Mouse (Mus musculus) megakaryocyte, embryonic 14.5 days (primary cell): Measurements from ENCODE around the gene Tmem184b. TPM values are rescaled to one million over a fixed set of nuclear protein-coding genes. Genes with fewer than 3 reads are reported as not detected.

Experiments
- H3K27me3 ChIP-seq: replicated peaks from 2 replicates; pipeline ENCODE3; 2012; ENCODE audit warnings: inconsistent platforms
- H3K36me3 ChIP-seq: replicated peaks from 2 replicates; pipeline ENCODE3; 2012; ENCODE audit warnings: low read length, inconsistent platforms, mixed read lengths
- H3K4me1 ChIP-seq: 2 replicates; pipeline ENCODE4 v1.6.1; 2012; ENCODE audit warnings: inconsistent platforms
- H3K4me3 ChIP-seq: replicated peaks from 2 replicates; pipeline ENCODE3; 2012; ENCODE audit warnings: moderate library complexity, mild to moderate bottlenecking, inconsistent platforms
- H3K9me3 ChIP-seq: 2 replicates; pipeline ENCODE4 v1.6.1; 2012; ENCODE audit warnings: inconsistent platforms
- FLI1 ChIP-seq: IDR thresholded peaks from 2 replicates; pipeline ENCODE4 v1.6.1; 2012; ENCODE audit warnings: low read length, inconsistent platforms, mixed read lengths
- GATA1 ChIP-seq: IDR thresholded peaks from 3 replicates; pipeline ENCODE4 v1.6.1; 2012; ENCODE audit warnings: mixed read lengths, low read length, inconsistent platforms, borderline replicate concordance
- polyA plus RNA-seq: library from polyadenylated mRNA; stranded (reverse); fragments of >175 nt; gene quantifications from 2 replicates; pipeline ENCODE4 v1.2.3, GENCODE M21; 2012; ENCODE audit warnings: low replicate concordance; ENCODE audit not compliant: insufficient read depth

The Tmem184b gene
- polyA plus RNA-seq, 1 experiment: 58.6 TPM

GRCm38 (mm10) chr15:79329346-79329978, 73.9 kb downstream of the Tmem184b start:
- no peak overlapping the region for H3K4me3 ChIP-seq
- TF ChIP-seq FLI1: no peak
- TF ChIP-seq GATA1: no peak
- H3K27me3 ChIP-seq: no peaks in the 10 kb centered on the region
- peaks cover 59% of the 10 kb centered on the region for H3K4me1 ChIP-seq
- no peaks in the 10 kb centered on the region for H3K9me3 ChIP-seq
- H3K36me3 ChIP-seq: peaks cover 11% of the 10 kb centered on the region

- no peaks in the 10 kb centered on the region for H3K27me3 ChIP-seq
- peaks cover 59% of the 10 kb centered on the region for H3K4me1 ChIP-seq
- H3K4me3 ChIP-seq: peak overlapping the region; percentile 94
- no peaks in the 10 kb centered on the region for H3K9me3 ChIP-seq
- H3K36me3 ChIP-seq: peaks cover 16% of the 10 kb centered on the region
- TF ChIP-seq FLI1 (no peak), GATA1 (no peak)
Measured at GRCm38 (mm10) chr15:79328939-79329275, 74.5 kb downstream of the Tmem184b start.

GRCm38 (mm10) chr15:79328058-79328938, 75.1 kb downstream of the Tmem184b start, which contains the start of gene Pla2g6:
TSS of gene Pla2g6 (minus strand) at chr15:79328390.
- Histone ChIP-seq H3K4me3 (peak within 1 kb of the TSS; percentile 94), H3K36me3 (peaks cover 16% of the 10 kb centered on the region), H3K4me1 (peaks cover 59% of the 10 kb centered on the region), H3K9me3 (no peaks in the 10 kb centered on the region), H3K27me3 (no peaks in the 10 kb centered on the region)
- TF ChIP-seq FLI1 (no peak), GATA1 (no peak)

- Histone ChIP-seq H3K9me3 (no peaks in the 10 kb centered on the region), H3K4me1 (peaks cover 63% of the 10 kb centered on the region), H3K4me3 (peak overlapping the region; percentile 94), H3K27me3 (no peaks in the 10 kb centered on the region), H3K36me3 (peaks cover 20% of the 10 kb centered on the region)
- no peak for TF ChIP-seq FLI1
- TF ChIP-seq GATA1: no peak
Measured at GRCm38 (mm10) chr15:79326971-79327961, 76.1 kb downstream of the Tmem184b start.

- TF ChIP-seq GATA1 (no peak), FLI1 (no peak)
- Histone ChIP-seq H3K9me3 (no peaks in the 10 kb centered on the region), H3K4me1 (peaks cover 73% of the 10 kb centered on the region), H3K36me3 (peaks cover 20% of the 10 kb centered on the region), H3K27me3 (no peaks in the 10 kb centered on the region), H3K4me3 (peak overlapping the region; percentile 86)
Measured at GRCm38 (mm10) chr15:79326264-79326663, 77.1 kb downstream of the Tmem184b start.

- Histone ChIP-seq H3K9me3 (no peaks in the 10 kb centered on the region), H3K4me1 (peaks cover 75% of the 10 kb centered on the region), H3K27me3 (no peaks in the 10 kb centered on the region), H3K36me3 (peaks cover 20% of the 10 kb centered on the region), H3K4me3 (peak overlapping the region; percentile 69)
- TF ChIP-seq GATA1 (no peak), FLI1 (no peak)
Measured at GRCm38 (mm10) chr15:79325742-79326141, 77.6 kb downstream of the Tmem184b start.

GRCm38 (mm10) chr15:79324373-79324772, 79.0 kb downstream of the Tmem184b start:
- Histone ChIP-seq H3K4me3 (peak overlapping the region; percentile 64), H3K27me3 (no peaks in the 10 kb centered on the region), H3K4me1 (peaks cover 82% of the 10 kb centered on the region), H3K36me3 (peaks cover 31% of the 10 kb centered on the region), H3K9me3 (no peaks in the 10 kb centered on the region)
- TF ChIP-seq GATA1 (no peak), FLI1 (no peak)

GRCm38 (mm10) chr15:79323791-79324155, 79.6 kb downstream of the Tmem184b start:
- Histone ChIP-seq H3K4me1 (peaks cover 77% of the 10 kb centered on the region), H3K9me3 (no peaks in the 10 kb centered on the region), H3K36me3 (peaks cover 37% of the 10 kb centered on the region), H3K27me3 (no peaks in the 10 kb centered on the region), H3K4me3 (peak overlapping the region; percentile 69)
- no peak for TF ChIP-seq FLI1

GRCm38 (mm10) chr15:79322991-79323790, 80.2 kb downstream of the Tmem184b start:
- Histone ChIP-seq H3K36me3 (peaks cover 42% of the 10 kb centered on the region), H3K27me3 (no peaks in the 10 kb centered on the region), H3K4me3 (peak overlapping the region; percentile 71), H3K9me3 (no peaks in the 10 kb centered on the region), H3K4me1 (peaks cover 76% of the 10 kb centered on the region)
- TF ChIP-seq FLI1: no peak
- no peak for TF ChIP-seq GATA1
